ENCODE assay signal across 28 mouse cellular contexts in genomic region chr6:28514195-28514594, GRCm38 (mm10).
"Had no signal": no experiment of that assay in that cellular context is flagged by ENCODE, and none has a peak within 500 bp of the region (broad histone marks: within the 10 kb centered on the region; RNA-seq: fewer than 3 reads in every experiment).

No protein-coding gene starts in this region.

- H3K27me3 ChIP-seq: embryonic facial prominence, embryonic 12.5 days; embryonic facial prominence, embryonic 13.5 days; embryonic facial prominence, embryonic 15.5 days; forebrain, embryonic 12.5 days; forebrain, embryonic 13.5 days; forebrain, embryonic 15.5 days had no signal

- H3K4me2 ChIP-seq: embryonic facial prominence, embryonic 12.5 days; embryonic facial prominence, embryonic 13.5 days; embryonic facial prominence, embryonic 15.5 days; forebrain, embryonic 12.5 days; forebrain, embryonic 13.5 days; forebrain, embryonic 15.5 days had no signal

- H3K4me3 ChIP-seq: embryonic facial prominence, embryonic 10.5 days; embryonic facial prominence, embryonic 12.5 days; embryonic facial prominence, embryonic 13.5 days; embryonic facial prominence, embryonic 15.5 days; erythroblast, embryonic 14.5 days; forebrain, embryonic 10.5 days; forebrain, embryonic 12.5 days; forebrain, embryonic 13.5 days; forebrain, embryonic 15.5 days; gastrocnemius, adult 2 months; heart, adult 2 months had no signal

- DNase-seq: cerebellum, adult 8-10 months; cerebellum, adult 9-10 months; cerebellum, adult 9-11 months; cerebellum, postnatal 10 days; cerebellum, postnatal 14 days; cerebellum, postnatal 25 days; cerebellum, postnatal 36 days; embryo, embryonic 11 days; forebrain, postnatal 0 days; gastrocnemius, adult 2 months; gastrocnemius, postnatal 10 days; gastrocnemius, postnatal 14 days; gastrocnemius, postnatal 25 days; gastrocnemius, postnatal 36 days; heart, adult 11 months; heart, adult 18-20 months; heart, adult 2 months had no signal

- H3K4me1 ChIP-seq: embryonic facial prominence, embryonic 10.5 days; embryonic facial prominence, embryonic 12.5 days; embryonic facial prominence, embryonic 13.5 days; embryonic facial prominence, embryonic 15.5 days; forebrain, embryonic 15.5 days had no signal

- H3K27ac ChIP-seq: embryonic facial prominence, embryonic 10.5 days; embryonic facial prominence, embryonic 12.5 days; embryonic facial prominence, embryonic 13.5 days; embryonic facial prominence, embryonic 15.5 days; forebrain, embryonic 10.5 days; forebrain, embryonic 12.5 days; forebrain, embryonic 13.5 days; forebrain, embryonic 15.5 days; gastrocnemius, adult 2 months; heart, adult 2 months had no signal

- ATAC-seq: forebrain, embryonic 13.5 days; forebrain, embryonic 14.5 days; forebrain, embryonic 15.5 days; forebrain, embryonic 16.5 days; forebrain, postnatal 0 days had no signal

- H3K9ac ChIP-seq: embryonic facial prominence, embryonic 12.5 days; embryonic facial prominence, embryonic 13.5 days; embryonic facial prominence, embryonic 15.5 days; forebrain, embryonic 12.5 days; forebrain, embryonic 13.5 days; forebrain, embryonic 15.5 days; forebrain, postnatal 0 days had no signal

- H3K9me3 ChIP-seq: embryonic facial prominence, embryonic 10.5 days; embryonic facial prominence, embryonic 12.5 days; embryonic facial prominence, embryonic 13.5 days; embryonic facial prominence, embryonic 15.5 days; forebrain, embryonic 10.5 days; forebrain, embryonic 12.5 days; forebrain, embryonic 13.5 days; forebrain, embryonic 15.5 days had no signal
